Mouse (Mus musculus) layer of hippocampus, adult 2 months (tissue): ENCODE measurements around the gene Nanp. TPM values are rescaled to one million over a fixed set of nuclear protein-coding genes. Genes with fewer than 3 reads are reported as not detected.

Source experiments
- DNase-seq, 2 experiments: peaks; one replicate each; pipeline ENCODE4 v3.0.0; 2022; ENCODE audit warnings: low spot score in 2 of 2
- H3K27ac ChIP-seq: fragments of 200-600 bp; 2 replicates; pipeline ENCODE4 v1.8.1; 2022
- H3K4me3 ChIP-seq: fragments of 200-600 bp; 2 replicates; pipeline ENCODE4 v1.8.1; 2022; ENCODE audit warnings: mild to moderate bottlenecking
- CTCF ChIP-seq: fragments of 200-600 bp; conservative IDR thresholded peaks from 2 replicates; pipeline ENCODE4 v1.8.1; 2022; ENCODE audit warnings: antibody characterized with exemption, mild to moderate bottlenecking, moderate library complexity
- total RNA-seq, 2 experiments: library from RNA; stranded (reverse); gene quantifications; 2 replicates each; pipeline ENCODE4 v1.2.3; 2021

Nanp gene
- total RNA-seq, 2 experiments from 2014 or later = 21.1 to 22.8 TPM

GRCm38 (mm10) chr2:151008939-151009509, 30.2 kb downstream of the Nanp start:
- no peak for TF ChIP-seq CTCF
- H3K27ac ChIP-seq = peak overlapping the region; percentile 67
- peak; percentile 51 to 70 for DNase-seq
- peak overlapping the region; percentile 87 for H3K4me3 ChIP-seq

GRCm38 (mm10) chr2:151008517-151008932, 30.7 kb downstream of the Nanp start:
- no peak for TF ChIP-seq CTCF
- no peak for DNase-seq
- Histone ChIP-seq H3K4me3 (peak overlapping the region; percentile 87), H3K27ac (peak overlapping the region; percentile 67)

GRCm38 (mm10) chr2:151008006-151008405, 31.2 kb downstream of the Nanp start:
- no peak for TF ChIP-seq CTCF
- Histone ChIP-seq H3K4me3 (peak overlapping the region; percentile 87), H3K27ac (no peak overlapping the region)
- no peak for DNase-seq

GRCm38 (mm10) chr2:151006281-151006945, 32.8 kb downstream of the Nanp start:
- H3K4me3 ChIP-seq = no peak overlapping the region
- DNase-seq = no peak
- TF ChIP-seq CTCF = no peak
- no peak overlapping the region for H3K27ac ChIP-seq

GRCm38 (mm10) chr2:151004390-151004789, 34.8 kb downstream of the Nanp start:
- no peak for TF ChIP-seq CTCF
- no peak for DNase-seq
- Histone ChIP-seq H3K4me3 (no peak overlapping the region), H3K27ac (no peak overlapping the region)

GRCm38 (mm10) chr2:151003796-151004195, 35.4 kb downstream of the Nanp start:
- DNase-seq = no peak
- Histone ChIP-seq H3K4me3 (no peak overlapping the region), H3K27ac (no peak overlapping the region)
- TF ChIP-seq CTCF = no peak

GRCm38 (mm10) chr2:151001619-151002175, 37.5 kb downstream of the Nanp start:
- no peak overlapping the region for H3K4me3 ChIP-seq
- TF ChIP-seq CTCF = no peak
- H3K27ac ChIP-seq = no peak overlapping the region
- DNase-seq = no peak

GRCm38 (mm10) chr2:151000402-151001178, 38.6 kb downstream of the Nanp start:
- Histone ChIP-seq H3K4me3 (no peak overlapping the region), H3K27ac (no peak overlapping the region)
- DNase-seq = peak; percentile 47 to 66
- TF ChIP-seq CTCF = peak; percentile 90

- H3K4me3 ChIP-seq = no peak overlapping the region
- no peak overlapping the region for H3K27ac ChIP-seq
- no peak for TF ChIP-seq CTCF
- no peak for DNase-seq
Observed at GRCm38 (mm10) chr2:150999021-150999420, 40.2 kb downstream of the Nanp start.

GRCm38 (mm10) chr2:150997618-150998017, 41.6 kb downstream of the Nanp start:
- no peak for TF ChIP-seq CTCF
- no peak for DNase-seq

GRCm38 (mm10) chr2:150995324-150995723, 43.9 kb downstream of the Nanp start:
- TF ChIP-seq CTCF = no peak
- no peak for DNase-seq

More at GRCm38 (mm10) chr2:150997618-150998017, 41.6 kb downstream of the Nanp start:
- Histone ChIP-seq H3K4me3 (no peak overlapping the region), H3K27ac (no peak overlapping the region)

GRCm38 (mm10) chr2:150991050-150991449, 48.1 kb downstream of the Nanp start:
- TF ChIP-seq CTCF = no peak
- Histone ChIP-seq H3K27ac (no peak overlapping the region), H3K4me3 (no peak overlapping the region)
- DNase-seq = no peak

More at GRCm38 (mm10) chr2:150995324-150995723, 43.9 kb downstream of the Nanp start:
- H3K27ac ChIP-seq = no peak overlapping the region
- no peak overlapping the region for H3K4me3 ChIP-seq

- no peak for DNase-seq
- no peak overlapping the region for H3K4me3 ChIP-seq
- no peak for TF ChIP-seq CTCF
- no peak overlapping the region for H3K27ac ChIP-seq
Observed at GRCm38 (mm10) chr2:150990506-150990905, 48.7 kb downstream of the Nanp start.
